Mouse (Mus musculus) stomach, embryonic 14.5 days (tissue): Measurements from ENCODE around the gene Memo1. TPM values are rescaled to one million over a fixed set of nuclear protein-coding genes. Genes with fewer than 3 reads are reported as not detected.

Source experiments
- ATAC-seq: fragments of 200-750 bp; cut with Nextera tagmentation; 2 replicates; pipeline ENCODE4 v1.8.0; 2017; ENCODE audit warnings: low read depth, moderate TSS enrichment; ENCODE audit not compliant: insufficient number of reproducible peaks, insufficient read depth, low FRiP score
- H3K27ac ChIP-seq: fragments of 300-500 bp; sonication (generic); 2 replicates; pipeline ENCODE4 v1.5.1; 2014; ENCODE audit warnings: mild to moderate bottlenecking, low read length, moderate library complexity, mixed read lengths
- H3K27me3 ChIP-seq: fragments of 300-500 bp; sonication (generic); 2 replicates; pipeline ENCODE4 v1.6.1; 2014; ENCODE audit warnings: low read length, control low read depth, mixed read lengths; ENCODE audit not compliant: control insufficient read depth, insufficient read depth
- H3K36me3 ChIP-seq: fragments of 300-500 bp; sonication (generic); 2 replicates; pipeline ENCODE4 v1.6.1; 2014; ENCODE audit warnings: mild to moderate bottlenecking, control low read depth, low read length, moderate library complexity, mixed read lengths; ENCODE audit not compliant: control insufficient read depth, insufficient read depth
- H3K4me1 ChIP-seq: fragments of 300-500 bp; sonication (generic); 2 replicates; pipeline ENCODE4 v1.6.1; 2014; ENCODE audit warnings: low read length, control low read depth, mixed read lengths; ENCODE audit not compliant: control insufficient read depth, insufficient read depth
- H3K4me2 ChIP-seq: fragments of 300-500 bp; sonication (generic); replicated peaks from 2 replicates; pipeline ENCODE4 v1.6.1; 2014; ENCODE audit warnings: low read depth, low read length, control low read depth
- H3K4me3 ChIP-seq: fragments of 300-500 bp; sonication (generic); 2 replicates; pipeline ENCODE4 v1.5.1; 2014; ENCODE audit warnings: low read depth, low read length, control low read depth
- H3K9ac ChIP-seq: fragments of 300-500 bp; sonication (generic); replicated peaks from 2 replicates; pipeline ENCODE4 v1.6.1; 2014; ENCODE audit warnings: low read depth, mild to moderate bottlenecking, control low read depth, low read length, moderate library complexity, mixed read lengths
- H3K9me3 ChIP-seq: fragments of 300-500 bp; sonication (generic); 2 replicates; pipeline ENCODE4 v1.6.1; 2016; ENCODE audit warnings: low read depth, low read length, control low read depth; ENCODE audit not compliant: control insufficient read depth
- WGBS: fragments of 180-500 bp; shearing (Covaris S2); extraction: QIAGEN DNeasy Blood & Tissue Kit; methylation state at CpG from one replicate; pipeline ENCODE4 v1.1.7; 2014; 5-methylcytosine and 5-hydroxymethylcytosine counted together
- polyA plus RNA-seq: library from polyadenylated mRNA; unstranded; fragments of >200 nt; fragmentation: Nextera tagmentation; extraction: Ambion mirVana; gene quantifications from 2 replicates; pipeline ENCODE4 v1.2.1, GENCODE M21; 2014

The Memo1 gene
- polyA plus RNA-seq, 1 experiment from 2014 or later: 94.8 TPM

DNA sequence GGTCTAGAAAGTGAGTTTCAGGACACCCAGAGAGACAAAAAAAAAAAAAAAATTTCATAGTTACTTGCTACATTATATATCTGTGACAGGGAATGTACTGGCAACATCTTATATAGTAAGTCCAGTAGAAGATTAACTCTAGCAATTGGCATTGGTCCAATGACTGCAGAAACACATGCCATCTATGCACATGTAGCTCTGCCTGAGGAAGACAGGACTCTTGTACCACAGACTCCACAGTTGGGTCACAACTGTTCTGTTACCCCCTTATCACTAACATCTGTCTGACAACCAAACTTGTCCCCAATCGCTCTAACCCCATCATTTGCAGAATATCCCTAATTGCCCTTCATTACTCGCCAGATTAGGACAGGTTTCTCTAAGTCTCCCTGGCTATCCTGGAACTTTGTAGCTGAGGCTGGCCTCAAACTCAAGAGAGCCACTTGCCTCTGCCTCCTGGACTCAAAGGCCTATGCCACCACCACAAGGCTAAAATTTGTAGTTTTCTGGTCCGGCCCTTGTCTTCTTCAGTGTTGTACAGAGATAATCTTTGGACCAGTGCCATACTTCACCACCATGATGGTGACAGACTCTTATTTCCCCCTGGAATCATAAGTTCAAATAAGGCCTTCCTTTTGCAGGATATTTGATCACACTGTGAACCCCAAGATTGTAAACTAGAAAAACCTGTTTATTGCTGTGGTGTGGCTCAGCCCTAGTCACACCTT is 23.6 kb downstream of the Memo1 start:
- no peak for ATAC-seq
- no peak overlapping the region for H3K4me2 ChIP-seq
- no peaks in the 10 kb centered on the region for H3K27me3 ChIP-seq
- 94% methylated on average over 3 of the region's 3 CpGs for WGBS
- no peak overlapping the region for H3K9ac ChIP-seq
- no peaks in the 10 kb centered on the region for H3K36me3 ChIP-seq
- H3K4me1 ChIP-seq: no peaks in the 10 kb centered on the region
- H3K27ac ChIP-seq: no peak overlapping the region
- no peak overlapping the region for H3K4me3 ChIP-seq
- no peaks in the 10 kb centered on the region for H3K9me3 ChIP-seq

DNA sequence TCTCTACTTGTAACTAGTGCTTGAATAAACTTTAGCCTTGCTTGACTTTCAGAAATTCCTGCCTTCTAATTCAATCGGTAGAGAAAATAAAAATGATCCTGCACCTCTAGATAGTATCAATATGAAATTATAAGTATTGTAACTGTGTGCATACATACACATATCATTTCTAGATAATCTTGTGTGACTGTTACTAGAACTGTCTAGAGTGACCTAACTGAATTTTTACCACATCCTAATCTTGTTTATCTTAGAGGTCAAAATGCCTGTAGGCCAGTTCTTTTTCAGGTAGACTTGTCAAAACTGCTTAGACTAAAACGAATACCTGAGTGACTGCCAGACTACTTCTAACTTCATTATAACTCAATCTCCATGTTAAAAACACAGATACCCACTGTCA is 25.1 kb downstream of the Memo1 start:
- no peak for ATAC-seq
- Histone ChIP-seq H3K27me3 (no peaks in the 10 kb centered on the region), H3K9me3 (no peaks in the 10 kb centered on the region), H3K4me2 (no peak overlapping the region), H3K27ac (no peak overlapping the region), H3K4me3 (no peak overlapping the region), H3K9ac (no peak overlapping the region), H3K4me1 (peaks cover 9% of the 10 kb centered on the region), H3K36me3 (no peaks in the 10 kb centered on the region)
- 56% methylated on average over 2 of the region's 2 CpGs for WGBS

DNA sequence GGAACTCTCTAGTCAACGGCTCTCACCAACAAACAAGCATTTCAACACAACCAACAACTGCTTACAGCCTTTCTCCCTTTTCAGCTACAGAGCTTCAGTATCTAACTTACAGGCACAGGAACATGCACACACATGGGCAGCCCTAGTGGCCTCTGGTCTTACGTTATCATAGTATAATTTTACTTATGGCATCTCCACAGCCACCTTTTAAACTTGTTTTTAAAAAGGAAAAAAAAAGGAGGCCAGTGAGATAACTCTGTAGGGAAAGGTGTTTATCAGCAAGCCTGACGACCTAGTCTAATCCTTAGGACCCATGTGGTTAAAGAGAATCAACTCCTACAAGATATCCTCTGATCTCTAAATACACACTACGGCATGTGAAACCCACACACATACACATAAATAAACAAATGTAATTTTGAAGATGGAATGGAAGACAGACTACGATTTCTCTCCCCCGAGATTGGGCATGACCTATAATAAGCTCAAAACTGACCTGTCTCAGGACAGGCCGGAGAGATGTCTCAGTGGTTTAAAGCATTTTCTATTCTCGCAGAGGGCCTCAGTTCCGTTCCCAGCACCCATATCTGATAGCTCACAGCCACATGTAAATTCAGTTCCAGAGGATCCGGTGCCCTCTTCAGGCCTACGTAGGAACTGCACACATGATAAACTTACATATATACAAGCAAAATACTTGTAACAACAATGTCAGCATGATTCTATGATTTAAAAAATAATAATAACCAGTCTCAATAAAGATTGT is 27.7 kb downstream of the Memo1 start:
- H3K4me2 ChIP-seq: no peak overlapping the region
- H3K27me3 ChIP-seq: no peaks in the 10 kb centered on the region
- no peak for ATAC-seq
- H3K9me3 ChIP-seq: no peaks in the 10 kb centered on the region
- no peak overlapping the region for H3K4me3 ChIP-seq
- 91% methylated on average over 11 of the region's 11 CpGs for whole genome bisulfite sequencing
- H3K9ac ChIP-seq: no peak overlapping the region
- H3K36me3 ChIP-seq: no peaks in the 10 kb centered on the region
- no peak overlapping the region for H3K27ac ChIP-seq
- H3K4me1 ChIP-seq: peaks cover 19% of the 10 kb centered on the region

DNA sequence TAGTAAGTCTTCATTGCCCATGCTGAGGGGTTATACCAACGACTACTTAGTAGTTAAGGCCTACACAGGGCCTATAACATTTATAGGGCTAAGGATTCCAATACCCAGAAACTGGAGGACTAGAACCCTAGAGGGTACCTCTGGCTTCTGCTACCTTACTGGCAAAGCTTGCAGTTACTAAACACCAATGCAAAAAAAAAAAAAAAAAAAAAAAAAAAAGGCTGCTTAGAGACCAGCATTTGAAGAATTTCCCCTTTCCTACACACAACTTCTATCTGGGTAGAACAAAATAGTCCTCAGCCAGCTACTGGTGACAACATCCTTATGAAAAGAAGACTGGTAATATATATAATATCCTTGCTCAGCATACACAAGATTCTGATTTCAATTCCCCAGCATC is 29.7 kb downstream of the Memo1 start:
- Histone ChIP-seq H3K9ac (no peak overlapping the region), H3K4me2 (no peak overlapping the region), H3K9me3 (no peaks in the 10 kb centered on the region), H3K4me3 (no peak overlapping the region), H3K27ac (no peak overlapping the region), H3K27me3 (no peaks in the 10 kb centered on the region), H3K36me3 (no peaks in the 10 kb centered on the region), H3K4me1 (peaks cover 21% of the 10 kb centered on the region)
- WGBS: 50% methylated on average over 1 of the region's 1 CpGs
- ATAC-seq: no peak

DNA sequence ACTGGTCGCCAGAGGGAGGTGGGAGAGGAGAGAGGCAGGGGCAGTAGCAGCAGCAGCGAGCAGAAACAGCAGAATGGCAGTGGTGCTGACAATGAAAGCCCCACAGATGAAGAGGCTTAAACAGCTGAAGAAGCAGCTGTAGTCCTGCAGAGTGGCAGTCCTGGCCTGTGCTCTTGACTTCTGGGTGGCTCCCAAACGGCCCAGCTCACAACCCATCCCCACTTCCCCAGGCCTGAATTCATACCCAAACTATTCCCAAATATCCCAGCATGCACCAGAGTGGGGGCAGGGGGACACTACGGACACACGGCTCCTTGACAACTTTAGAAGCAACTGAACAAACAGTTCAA is 30.2 kb downstream of the Memo1 start:
- no peak overlapping the region for H3K9ac ChIP-seq
- no peak overlapping the region for H3K4me2 ChIP-seq
- peak; percentile 56; the same call in 1 of the 2 replicates for ATAC-seq

DNA sequence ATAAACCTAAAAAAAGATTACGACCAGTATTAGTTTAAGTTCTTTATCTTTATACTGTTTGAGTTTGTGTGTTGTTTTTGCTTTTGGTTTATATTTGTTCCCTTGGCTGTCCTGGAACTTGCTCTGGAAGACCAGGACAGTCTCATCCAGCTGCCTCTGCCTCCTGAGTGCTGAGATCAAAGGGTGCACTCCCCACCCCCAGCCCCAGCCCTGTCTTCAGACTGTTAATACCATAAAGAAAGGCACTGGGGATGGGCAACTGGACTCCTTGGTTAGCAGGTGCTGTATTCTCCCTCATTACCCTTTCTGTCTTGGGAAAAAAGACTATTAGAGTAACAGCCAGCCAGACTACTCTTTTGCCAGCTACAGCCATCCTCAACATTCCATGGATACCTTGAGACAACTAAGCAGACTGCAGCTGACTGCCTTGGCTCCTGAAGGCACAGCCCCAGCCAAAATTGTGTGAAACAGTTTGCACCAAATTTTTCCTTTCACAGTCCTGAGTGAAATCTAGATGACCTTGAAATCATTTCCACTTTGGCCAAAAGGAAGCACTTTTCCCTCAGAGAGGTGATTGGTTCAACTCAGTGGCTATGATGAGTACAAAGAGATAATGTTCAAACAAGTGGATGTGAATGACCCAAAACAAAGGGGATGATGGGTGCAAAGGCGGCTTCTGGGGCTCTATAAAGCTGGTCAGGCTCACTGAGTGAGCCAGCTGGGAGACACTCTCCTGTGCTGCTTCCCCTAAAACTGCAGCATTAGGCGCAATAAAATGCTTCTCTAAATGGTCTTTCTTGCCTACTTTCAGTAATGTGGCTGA is 30.8 kb downstream of the Memo1 start:
- no peak for ATAC-seq
- 57% methylated on average over 3 of the region's 3 CpGs for WGBS
- no peaks in the 10 kb centered on the region for H3K9me3 ChIP-seq
- 0 out of 2 replicates have a peak overlapping the region, but pooled peaks have one; percentile 14 for H3K9ac ChIP-seq
- H3K4me3 ChIP-seq: no peak overlapping the region
- no peaks in the 10 kb centered on the region for H3K36me3 ChIP-seq
- no peak overlapping the region for H3K4me2 ChIP-seq
- peaks cover 21% of the 10 kb centered on the region for H3K4me1 ChIP-seq
- peak overlapping the region; percentile 61; the same call in 1 of the 2 replicates for H3K27ac ChIP-seq
- H3K27me3 ChIP-seq: no peaks in the 10 kb centered on the region

More for the DNA sequence above, 30.2 kb downstream of the Memo1 start:
- H3K27ac ChIP-seq: peak overlapping the region; percentile 61; the same call in 1 of the 2 replicates
- H3K4me3 ChIP-seq: no peak overlapping the region
- H3K27me3 ChIP-seq: no peaks in the 10 kb centered on the region
- 16% methylated on average over 5 of the region's 5 CpGs for WGBS
- no peaks in the 10 kb centered on the region for H3K9me3 ChIP-seq
- H3K36me3 ChIP-seq: no peaks in the 10 kb centered on the region
- H3K4me1 ChIP-seq: peaks cover 21% of the 10 kb centered on the region

DNA sequence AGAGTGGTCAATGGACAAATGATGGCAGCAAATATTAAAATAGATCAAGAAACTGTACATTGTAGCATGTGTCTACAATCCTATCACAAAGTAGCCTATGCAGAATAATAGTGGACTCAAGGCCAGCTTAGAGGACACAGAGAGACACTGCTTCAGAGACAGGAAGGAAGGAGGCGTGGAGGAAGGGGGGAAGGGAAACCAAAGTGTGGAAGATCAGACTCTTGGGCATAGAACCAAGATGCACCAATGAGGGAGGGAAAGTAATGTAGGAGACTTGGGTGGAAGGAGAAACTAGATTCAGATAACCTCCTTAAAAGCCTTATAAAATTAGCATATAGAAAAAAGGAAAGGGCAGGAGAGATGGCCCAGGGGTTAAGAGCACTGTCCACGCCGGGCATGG is 32.9 kb downstream of the Memo1 start:
- 85% methylated on average over 3 of the region's 3 CpGs for WGBS
- Histone ChIP-seq H3K4me1 (peaks cover 21% of the 10 kb centered on the region), H3K4me3 (no peak overlapping the region), H3K36me3 (no peaks in the 10 kb centered on the region), H3K27me3 (no peaks in the 10 kb centered on the region), H3K27ac (no peak overlapping the region), H3K9me3 (no peaks in the 10 kb centered on the region), H3K9ac (no peak overlapping the region), H3K4me2 (no peak overlapping the region)
- ATAC-seq: no peak

DNA sequence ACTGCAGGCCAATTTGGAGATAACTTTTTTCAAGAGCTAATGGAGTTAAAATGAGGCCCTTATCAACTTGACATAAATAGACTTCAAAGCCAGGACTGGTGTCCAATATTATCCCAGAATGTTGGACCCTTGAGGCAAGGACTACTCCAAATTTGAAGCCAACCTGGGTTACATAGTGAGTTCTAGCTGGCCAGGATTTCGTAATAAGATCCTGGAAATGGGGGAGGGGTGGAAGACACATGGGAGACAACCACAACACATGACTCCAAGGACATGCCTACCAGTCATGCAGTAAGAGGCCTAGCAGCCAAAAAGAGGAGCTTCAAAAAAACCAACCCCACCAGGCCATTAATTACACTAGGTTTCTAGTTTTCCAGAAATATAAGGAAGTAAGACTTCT is 50.0 kb downstream of the Memo1 start:
- Histone ChIP-seq H3K4me3 (no peak overlapping the region), H3K9me3 (no peaks in the 10 kb centered on the region), H3K27ac (no peak overlapping the region), H3K4me2 (no peak overlapping the region), H3K36me3 (no peaks in the 10 kb centered on the region; the same call in 1 of the 2 replicates), H3K27me3 (no peaks in the 10 kb centered on the region), H3K9ac (no peak overlapping the region), H3K4me1 (no peaks in the 10 kb centered on the region)
- ATAC-seq: no peak
- 74% methylated on average over 1 of the region's 1 CpGs for WGBS
